Comparison of ENCODE assay signal across 8 mouse cellular contexts in genomic region chr8:57799797-57800204, GRCm38 (mm10).
A peak's percentile ranks its signal among the peaks of the same experiment; 100 is the strongest.
DNase-seq lines count a peak whose midpoint lies in the region; ATAC-seq lines count a peak whose summit lies in the region.

No protein-coding gene starts in this region.

- H3K4me3 ChIP-seq in forebrain, embryonic 14.5 days (ENCODE audit: low read depth, low read length), result peak overlapping the region; percentile 14; the same call in 1 of the 2 replicates
- peak overlapping the region; percentile 46 for H3K4me3 ChIP-seq in lung, embryonic 16.5 days (ENCODE audit: low read length)

- H3K36me3 ChIP-seq in forebrain, embryonic 14.5 days (ENCODE audit: control insufficient read depth, insufficient read depth, low read length), result no peaks in the 10 kb centered on the region
- H3K36me3 ChIP-seq in lung, embryonic 16.5 days (ENCODE audit: control insufficient read depth, insufficient read depth, low read length), result no peaks in the 10 kb centered on the region

- peak; percentile 82 for DNase-seq in NIH3T3 (ENCODE audit: low read depth)
- peak; percentile 67 for DNase-seq in forebrain, embryonic 14.5 days (ENCODE audit: low spot score)
- peak; percentile 53 for DNase-seq in heart, postnatal 4 days
- peak; percentile 46 for DNase-seq in layer of hippocampus, adult 9-11 months
- DNase-seq in ovary, postnatal 14 days (ENCODE audit: low spot score), result peak; percentile 6
- peak; percentile 63 to 72 for DNase-seq in thymus, postnatal 36 days

- H3K4me2 ChIP-seq in forebrain, embryonic 14.5 days (ENCODE audit: low read length), result peak overlapping the region; percentile 50
- peak overlapping the region; percentile 68 for H3K4me2 ChIP-seq in lung, embryonic 16.5 days (ENCODE audit: low read depth, low read length)

- H3K4me1 ChIP-seq in forebrain, embryonic 14.5 days (ENCODE audit: control insufficient read depth, insufficient read depth, low read length), result peaks cover 5% of the 10 kb centered on the region; the same call in 1 of the 2 replicates
- peaks cover 3% of the 10 kb centered on the region; the same call in 1 of the 2 replicates for H3K4me1 ChIP-seq in lung, embryonic 16.5 days (replicated peaks; ENCODE audit: control insufficient read depth, insufficient read depth, low read length)

- peak; percentile 95 for ATAC-seq in cerebellum, adult (ENCODE audit: insufficient number of reproducible peaks, low FRiP score, low TSS enrichment)
- peak; percentile 89 for ATAC-seq in forebrain, embryonic 14.5 days
- ATAC-seq in lung, embryonic 16.5 days (ENCODE audit: low read depth), result peak; percentile 96

- H3K9ac ChIP-seq in forebrain, embryonic 14.5 days (ENCODE audit: low read length), result peak overlapping the region; percentile 32
- peak overlapping the region; percentile 46 for H3K9ac ChIP-seq in lung, embryonic 16.5 days (ENCODE audit: low read length)

- H3K9me3 ChIP-seq in forebrain, embryonic 14.5 days (replicated peaks; ENCODE audit: control insufficient read depth, low read length), result no peaks in the 10 kb centered on the region
- no peaks in the 10 kb centered on the region for H3K9me3 ChIP-seq in lung, embryonic 16.5 days (ENCODE audit: control insufficient read depth, low read length)

- no peaks in the 10 kb centered on the region for H3K27me3 ChIP-seq in forebrain, embryonic 14.5 days (replicated peaks; ENCODE audit: control insufficient read depth, insufficient read depth, low read length)
- H3K27me3 ChIP-seq in lung, embryonic 16.5 days (ENCODE audit: control insufficient read depth, insufficient read depth, low read depth, low read length), result no peaks in the 10 kb centered on the region

- WGBS in forebrain, embryonic 14.5 days, result 4% methylated on average over 12 of the region's 12 CpGs
- 9% methylated on average over 12 of the region's 12 CpGs for WGBS in lung, embryonic 16.5 days

- H3K27ac ChIP-seq in forebrain, embryonic 14.5 days (ENCODE audit: low read depth, low read length), result peak overlapping the region; percentile 53; the same call in 1 of the 2 replicates
- H3K27ac ChIP-seq in lung, embryonic 16.5 days (ENCODE audit: low read length), result peak overlapping the region; percentile 77

Comparison
In these comparisons a context has a peak if more than half of its experiments do, and no peak if none do; other contexts are left out.
1. Peak in every context shown above with its lines: DNase-seq, ATAC-seq, H3K4me3 ChIP-seq and H3K27ac ChIP-seq.
2. DNase-seq: peak in every context shown above with its lines; median percentile 82 in NIH3T3; 68 in thymus, postnatal 36 days; 67 in forebrain, embryonic 14.5 days; 53 in heart, postnatal 4 days; 46 in layer of hippocampus, adult 9-11 months; 6 in ovary, postnatal 14 days.